9 mouse cellular contexts compared by ENCODE assay signal in the genomic region with DNA sequence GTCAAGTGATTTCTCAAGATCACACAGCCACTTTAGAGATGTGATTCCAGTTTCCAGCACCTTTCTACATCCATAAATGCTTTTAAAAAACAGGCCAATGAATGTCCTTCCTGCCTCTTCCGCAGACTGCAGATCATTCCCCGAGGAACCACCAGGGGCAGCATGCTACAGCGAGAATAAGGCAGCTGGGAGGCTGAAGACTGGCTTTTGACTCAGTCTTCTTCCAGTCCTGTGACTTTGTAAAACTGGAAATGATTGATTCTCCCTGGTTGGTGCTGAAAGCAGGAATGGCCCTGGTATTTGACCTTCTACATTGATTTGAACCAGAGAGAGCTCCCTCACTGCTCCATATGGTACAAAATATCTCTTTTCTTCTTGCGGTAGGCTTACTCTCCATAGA. TPM values are rescaled to one million over a fixed set of nuclear protein-coding genes. Genes with fewer than 3 reads are reported as not detected.
DNase-seq lines count a peak whose midpoint lies in the region; ATAC-seq and TF ChIP-seq lines count a peak whose summit lies in the region.
"Had no signal": no experiment of that assay in that cellular context is flagged by ENCODE, and none has a peak within 500 bp of the region (broad histone marks: within the 10 kb centered on the region; RNA-seq: fewer than 3 reads in every experiment).

No protein-coding gene starts in this region.

- intact Hi-C loops in gastrocnemius, postnatal 36 days (cut with DNase I) = loop anchor here (5.0 kb wide), 2 partner anchors 77 to 117 kb away; no protein-coding TSS in a partner anchor

- no peaks in the 10 kb centered on the region for H3K27me3 ChIP-seq in kidney, embryonic 14.5 days (ENCODE audit: control insufficient read depth, insufficient read depth, low read length)
- H3K27me3 ChIP-seq in E14TG2a.4 (ENCODE audit: insufficient read depth, low read length) = peaks cover 5% of the 10 kb centered on the region; the same call in 1 of the 2 replicates
- H3K27me3 ChIP-seq in liver, adult 2 months (ENCODE audit: control insufficient read depth, insufficient read depth, low read length) = no peaks in the 10 kb centered on the region
- H3K27me3 ChIP-seq: neural tube, embryonic 13.5 days had no signal

- no peaks in the 10 kb centered on the region for H3K4me1 ChIP-seq in kidney, embryonic 14.5 days (ENCODE audit: control insufficient read depth, insufficient read depth, low read length)
- 0 out of 2 replicates have a peak, but pooled peaks cover under 1% of the 10 kb centered on the region for H3K4me1 ChIP-seq in E14TG2a.4 (replicated peaks; ENCODE audit: low read depth, low read length)
- no peaks in the 10 kb centered on the region; the same call in 1 of the 2 replicates for H3K4me1 ChIP-seq in liver, adult 2 months (ENCODE audit: control insufficient read depth, insufficient read depth, low read length)
- H3K4me1 ChIP-seq: neural tube, embryonic 13.5 days had no signal

- 32% methylated on average over 4 of the region's 4 CpGs for WGBS in kidney, embryonic 14.5 days
- WGBS in liver, adult 2 months = 17% methylated on average over 4 of the region's 4 CpGs

- peak; percentile 92 for TF ChIP-seq CTCF in E14TG2a.4 (conservative IDR thresholded peaks at IDR 0.05; ENCODE audit: low read length)
- TF ChIP-seq CTCF in liver, adult 2 months (IDR thresholded peaks at IDR 0.05; ENCODE audit: low read depth, low read length) = peak; percentile 94

- DNase-seq in kidney, adult 11 months = peak; percentile 48
- peak; percentile 35 to 50 for DNase-seq in adrenal gland, postnatal 4 days (ENCODE audit: low spot score in 2 of 2)
- peak; percentile 51 to 60 for DNase-seq in gastrocnemius, postnatal 36 days
- peak; percentile 83 for DNase-seq in liver, adult 2 months (ENCODE audit: extremely low read depth, low read depth, low spot score)
- peak; percentile 34 for DNase-seq in ovary, postnatal 14 days (ENCODE audit: low spot score)
- DNase-seq in frontal cortex, postnatal 25 days (ENCODE audit: low spot score in 2 of 2) = no peak

- no peaks in the 10 kb centered on the region for H3K36me3 ChIP-seq in kidney, embryonic 14.5 days (ENCODE audit: control insufficient read depth, insufficient read depth, low read length)
- no peaks in the 10 kb centered on the region for H3K36me3 ChIP-seq in E14TG2a.4 (ENCODE audit: insufficient read depth, low read length)
- H3K36me3 ChIP-seq in liver, adult 2 months (ENCODE audit: control insufficient read depth, insufficient read depth, low read length) = no peaks in the 10 kb centered on the region
- H3K36me3 ChIP-seq: neural tube, embryonic 13.5 days had no signal

- H3K9ac ChIP-seq in kidney, embryonic 14.5 days (ENCODE audit: low read depth, low read length) = no peak overlapping the region
- no peak overlapping the region for H3K9ac ChIP-seq in liver, adult 2 months (ENCODE audit: low read depth, low read length)
- H3K9ac ChIP-seq: neural tube, embryonic 13.5 days had no signal

- H3K27ac ChIP-seq in kidney, embryonic 14.5 days (ENCODE audit: low read depth, low read length) = no peak overlapping the region
- no peak overlapping the region for H3K27ac ChIP-seq in liver, adult 2 months (replicated peaks; ENCODE audit: insufficient read depth, low read depth, low read length)
- H3K27ac ChIP-seq: neural tube, embryonic 13.5 days had no signal

- no peak overlapping the region for H3K4me3 ChIP-seq in kidney, embryonic 14.5 days (ENCODE audit: low read length)
- no peak overlapping the region for H3K4me3 ChIP-seq in E14TG2a.4 (replicated peaks; ENCODE audit: low read length)
- no peak overlapping the region for H3K4me3 ChIP-seq in liver, adult 2 months (ENCODE audit: insufficient read depth, low read depth, low read length)
- H3K4me3 ChIP-seq: neural tube, embryonic 13.5 days had no signal

- H3K9me3 ChIP-seq in kidney, embryonic 14.5 days (ENCODE audit: control insufficient read depth, low read length) = no peaks in the 10 kb centered on the region
- H3K9me3 ChIP-seq in E14TG2a.4 (ENCODE audit: low read length) = no peaks in the 10 kb centered on the region
- H3K9me3 ChIP-seq: neural tube, embryonic 13.5 days had no signal

- no peak for TF ChIP-seq POLR2A in liver, adult 2 months (IDR thresholded peaks at IDR 0.05; ENCODE audit: extremely low read depth, insufficient read depth, low read length)

- ATAC-seq in kidney, embryonic 14.5 days (ENCODE audit: low FRiP score, low TSS enrichment) = no peak

- H3K4me2 ChIP-seq in kidney, embryonic 14.5 days (replicated peaks; ENCODE audit: low read depth, low read length) = no peak overlapping the region
- H3K4me2 ChIP-seq: neural tube, embryonic 13.5 days had no signal

- H3K79me2 ChIP-seq in liver, adult 2 months (ENCODE audit: control insufficient read depth, insufficient read depth, low read length) = no peaks in the 10 kb centered on the region

RNA-seq across cellular contexts. Expression of a gene that starts 26.3 kb away (rescaled TPM):
- polyA plus RNA-seq in kidney, embryonic 14.5 days (2014; fragmentation: Nextera tagmentation; extraction: Ambion mirVana) = 4.5 and 6.1 TPM in 2 replicates
- total RNA-seq in adrenal gland, postnatal 4 days (2021) = 10 to 100 TPM; 19.5 to 21.8 TPM
- total RNA-seq in gastrocnemius, postnatal 36 days (2021) = 1 to 10 TPM; 2.6 to 3.5 TPM
- total RNA-seq in liver, adult 2 months (2014; rRNA removed) = 17.1 and 22.4 TPM in 2 replicates
- 7.0 and 8.0 TPM in 2 replicates for polyA plus RNA-seq in liver, adult 2 months (2012; rRNA removed)

RNA-seq across cellular contexts. Expression of a gene that starts 47.3 kb away (rescaled TPM):
- polyA plus RNA-seq in kidney, embryonic 14.5 days (2014; fragmentation: Nextera tagmentation; extraction: Ambion mirVana) = 498 and 551 TPM in 2 replicates
- total RNA-seq in adrenal gland, postnatal 4 days (2021) = 100 to 1,000 TPM; 304 to 332 TPM
- total RNA-seq in gastrocnemius, postnatal 36 days (2021) = 10 to 100 TPM; 89.1 to 95.6 TPM
- 81.2 and 85.2 TPM in 2 replicates for total RNA-seq in liver, adult 2 months (2014; rRNA removed)
- polyA plus RNA-seq in liver, adult 2 months (2012; rRNA removed) = 57.7 and 69.2 TPM in 2 replicates

Comparison
In these comparisons a context has a peak if more than half of its experiments do, and no peak if none do; other contexts are left out.
1. DNase-seq: peak in kidney, adult 11 months (single experiment), adrenal gland, postnatal 4 days (2 of 2), gastrocnemius, postnatal 36 days (2 of 2), liver, adult 2 months (single experiment) and ovary, postnatal 14 days (single experiment); none in frontal cortex, postnatal 25 days (0 of 2).